Mouse (Mus musculus) midbrain, embryonic 14.5 days (tissue): ENCODE measurements at regions not wholly inside any gene's neighbourhood (a gene's known extent, or its start where the extent isn't known, plus 50 kb on each side); places are given as distances from the start of the nearest gene placed in this dataset.

Experiments used
- ATAC-seq: fragments of 200-750 bp; cut with Nextera tagmentation; 2 replicates; pipeline ENCODE4 v1.8.0; 2017; ENCODE audit warnings: moderate number of reproducible peaks, moderate library complexity; ENCODE audit not compliant: low FRiP score, low TSS enrichment
- DNase-seq: peaks from one replicate; pipeline ENCODE4 v3.0.0-alpha.2; 2015
- H3K27ac ChIP-seq: fragments of 300-500 bp; sonication (generic); replicated peaks from 2 replicates; pipeline ENCODE4 v1.5.1; 2014; ENCODE audit warnings: mild to moderate bottlenecking, low read depth, low read length, moderate library complexity
- H3K27me3 ChIP-seq: fragments of 300-500 bp; sonication (generic); 2 replicates; pipeline ENCODE4 v1.6.1; 2014; ENCODE audit warnings: low read length, control low read depth, mixed read lengths; ENCODE audit not compliant: control insufficient read depth, insufficient read depth
- H3K36me3 ChIP-seq: fragments of 300-500 bp; sonication (generic); 2 replicates; pipeline ENCODE4 v1.6.1; 2014; ENCODE audit warnings: low read length, control low read depth; ENCODE audit not compliant: control insufficient read depth, insufficient read depth
- H3K4me1 ChIP-seq: fragments of 300-500 bp; sonication (generic); 2 replicates; pipeline ENCODE4 v1.6.1; 2014; ENCODE audit warnings: mild to moderate bottlenecking, antibody characterized with exemption, low read length, control low read depth; ENCODE audit not compliant: control insufficient read depth, insufficient read depth
- H3K4me2 ChIP-seq: fragments of 300-500 bp; sonication (generic); 2 replicates; pipeline ENCODE4 v1.6.1; 2014; ENCODE audit warnings: mild to moderate bottlenecking, low read length, moderate library complexity
- H3K4me3 ChIP-seq: fragments of 300-500 bp; sonication (generic); replicated peaks from 2 replicates; pipeline ENCODE4 v1.5.1; 2014; ENCODE audit warnings: low read depth, low read length
- H3K9ac ChIP-seq: fragments of 300-500 bp; sonication (generic); replicated peaks from 2 replicates; pipeline ENCODE4 v1.6.1; 2014; ENCODE audit warnings: mild to moderate bottlenecking, low read length, moderate library complexity
- H3K9me3 ChIP-seq: fragments of 300-500 bp; sonication (generic); 2 replicates; pipeline ENCODE4 v1.6.1; 2016; ENCODE audit warnings: low read length, control low read depth, mixed read lengths; ENCODE audit not compliant: control insufficient read depth
- WGBS: fragments of 180-500 bp; shearing (Covaris S2); extraction: QIAGEN DNeasy Blood & Tissue Kit; methylation state at CpG from one replicate; pipeline ENCODE4 v1.1.7; 2014; 5-methylcytosine and 5-hydroxymethylcytosine counted together

DNA sequence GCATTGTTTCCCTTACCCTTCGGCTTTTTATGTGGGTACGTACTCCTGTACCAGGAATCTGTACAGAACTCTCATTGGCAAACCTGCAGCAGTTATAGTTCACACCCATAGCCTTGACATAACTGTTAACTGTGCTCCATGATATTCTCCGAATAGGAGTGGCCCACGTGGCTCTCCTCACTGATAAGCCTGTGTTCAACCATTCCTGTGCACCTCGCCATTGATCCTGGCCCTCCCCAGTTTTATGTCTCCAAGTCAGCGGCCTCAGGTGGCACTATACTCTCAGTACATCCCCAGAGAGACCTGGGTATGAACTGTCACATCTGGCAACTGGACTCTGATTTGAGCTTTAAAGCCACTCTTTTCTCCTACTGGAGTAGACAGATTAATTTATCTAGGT lies 324.5 kb upstream of the Mtpn start:
- ATAC-seq (no peak), DNase-seq (no peak)
- Histone ChIP-seq H3K4me2 (no peak overlapping the region), H3K4me1 (no peaks in the 10 kb centered on the region), H3K27me3 (no peaks in the 10 kb centered on the region), H3K36me3 (no peaks in the 10 kb centered on the region), H3K9ac (no peak overlapping the region), H3K27ac (no peak overlapping the region), H3K4me3 (no peak overlapping the region), H3K9me3 (no peaks in the 10 kb centered on the region)
- WGBS, result 85% methylated on average over 6 of the region's 6 CpGs

DNA sequence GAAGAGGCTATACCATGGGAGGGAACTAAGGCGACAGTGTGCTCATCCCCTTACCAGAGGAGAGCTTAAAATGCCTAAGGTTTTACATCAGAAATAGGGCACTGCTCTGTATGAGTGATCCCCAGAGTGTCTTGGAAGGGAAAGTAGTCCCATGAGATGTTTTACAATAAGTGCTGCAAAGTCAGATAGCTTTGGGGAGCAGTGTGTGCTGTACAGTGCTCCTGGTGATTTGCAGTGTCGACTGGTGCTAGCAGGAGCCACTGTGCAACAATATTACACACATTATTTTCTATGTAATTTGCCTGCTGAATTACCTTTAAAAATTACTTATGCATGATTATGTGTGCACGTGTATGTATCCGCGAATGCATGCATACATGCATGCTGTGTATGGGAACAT lies 314.3 kb upstream of the Mtpn start:
- DNase-seq (no peak), ATAC-seq (no peak)
- Histone ChIP-seq H3K9me3 (no peaks in the 10 kb centered on the region), H3K27me3 (no peaks in the 10 kb centered on the region), H3K4me2 (no peak overlapping the region), H3K4me1 (no peaks in the 10 kb centered on the region), H3K27ac (no peak overlapping the region), H3K4me3 (no peak overlapping the region), H3K36me3 (no peaks in the 10 kb centered on the region), H3K9ac (no peak overlapping the region)
- 86% methylated on average over 5 of the region's 5 CpGs for WGBS

DNA sequence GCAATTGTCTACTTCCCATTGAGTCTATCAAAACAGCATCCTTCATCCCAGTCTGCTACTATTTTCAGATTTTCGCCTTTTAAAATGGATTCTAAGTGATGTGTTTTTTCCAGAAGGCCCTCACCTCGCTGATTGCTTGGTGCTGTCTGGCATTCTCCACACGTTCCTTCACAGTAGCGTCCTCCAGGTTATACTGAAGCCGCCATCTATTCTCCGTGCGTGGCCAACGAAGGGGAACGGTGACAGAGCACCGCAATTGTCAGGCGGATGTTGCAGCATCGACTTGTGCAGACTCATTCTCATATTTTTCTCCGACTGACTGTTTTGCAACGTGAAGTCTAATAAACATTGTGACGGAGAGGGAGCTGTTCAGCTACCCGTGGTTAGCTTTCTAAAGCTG lies 277.0 kb upstream of the Mtpn start:
- Histone ChIP-seq H3K4me2 (peak overlapping the region; percentile 23; the same call in 1 of the 2 replicates), H3K4me1 (no peaks in the 10 kb centered on the region), H3K36me3 (no peaks in the 10 kb centered on the region), H3K9me3 (no peaks in the 10 kb centered on the region), H3K9ac (no peak overlapping the region), H3K27me3 (no peaks in the 10 kb centered on the region), H3K4me3 (no peak overlapping the region), H3K27ac (0 out of 2 replicates have a peak overlapping the region, but pooled peaks have one; percentile 28)
- ATAC-seq (no peak), DNase-seq (peak; percentile 32)
- 77% methylated on average over 16 of the region's 16 CpGs for WGBS

GRCm38 (mm10) chr6:35814476-35814875 lies 274.8 kb upstream of the Mtpn start:
- ATAC-seq, result no peak

GRCm38 (mm10) chr6:35805738-35806137 lies 266.1 kb upstream of the Mtpn start:
- Histone ChIP-seq H3K4me1 (no peaks in the 10 kb centered on the region), H3K4me2 (no peak overlapping the region), H3K36me3 (no peaks in the 10 kb centered on the region), H3K27ac (no peak overlapping the region), H3K27me3 (no peaks in the 10 kb centered on the region), H3K4me3 (no peak overlapping the region), H3K9me3 (no peaks in the 10 kb centered on the region), H3K9ac (no peak overlapping the region)
- no peak for ATAC-seq
- no peak for DNase-seq
- 85% methylated on average over 2 of the region's 2 CpGs for WGBS

More at GRCm38 (mm10) chr6:35814476-35814875, 274.8 kb upstream of the Mtpn start:
- Histone ChIP-seq H3K27me3 (no peaks in the 10 kb centered on the region), H3K9me3 (no peaks in the 10 kb centered on the region), H3K4me3 (no peak overlapping the region), H3K4me2 (no peak overlapping the region), H3K4me1 (no peaks in the 10 kb centered on the region), H3K27ac (no peak overlapping the region), H3K9ac (no peak overlapping the region), H3K36me3 (no peaks in the 10 kb centered on the region)
- 81% methylated on average over 5 of the region's 5 CpGs for WGBS
- DNase-seq, result no peak

GRCm38 (mm10) chr6:35804041-35804440 lies 264.4 kb upstream of the Mtpn start:
- DNase-seq (peak; percentile 24), ATAC-seq (no peak)
- Histone ChIP-seq H3K4me2 (no peak overlapping the region), H3K36me3 (no peaks in the 10 kb centered on the region), H3K27me3 (no peaks in the 10 kb centered on the region), H3K4me3 (no peak overlapping the region), H3K4me1 (no peaks in the 10 kb centered on the region), H3K27ac (no peak overlapping the region), H3K9ac (no peak overlapping the region), H3K9me3 (no peaks in the 10 kb centered on the region)
- 87% methylated on average over 3 of the region's 3 CpGs for WGBS

DNA sequence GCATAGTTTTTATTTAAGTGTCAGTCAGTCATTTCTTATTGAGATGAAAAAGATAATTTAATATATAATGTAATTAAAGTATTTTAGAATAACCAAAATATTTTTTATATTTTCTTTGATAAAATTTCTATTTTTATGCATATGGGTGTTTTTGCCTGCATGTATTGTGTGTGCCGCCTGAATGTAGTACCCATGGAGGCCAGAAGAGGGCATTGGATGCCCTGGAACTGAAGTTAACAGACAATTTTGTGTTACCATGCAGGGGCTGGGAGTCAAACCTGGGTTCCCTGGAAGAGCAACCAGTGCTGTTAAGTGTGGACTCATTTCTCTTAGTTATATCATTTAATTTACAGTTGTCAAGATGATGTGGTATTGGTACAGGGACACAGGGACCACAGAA lies 240.0 kb upstream of the Mtpn start:
- Histone ChIP-seq H3K4me1 (no peaks in the 10 kb centered on the region), H3K36me3 (no peaks in the 10 kb centered on the region), H3K9ac (no peak overlapping the region), H3K27ac (no peak overlapping the region), H3K4me3 (no peak overlapping the region), H3K9me3 (no peaks in the 10 kb centered on the region), H3K27me3 (no peaks in the 10 kb centered on the region), H3K4me2 (no peak overlapping the region)
- ATAC-seq (no peak), DNase-seq (no peak)
- WGBS, result 93% methylated on average over 1 of the region's 1 CpGs

DNA sequence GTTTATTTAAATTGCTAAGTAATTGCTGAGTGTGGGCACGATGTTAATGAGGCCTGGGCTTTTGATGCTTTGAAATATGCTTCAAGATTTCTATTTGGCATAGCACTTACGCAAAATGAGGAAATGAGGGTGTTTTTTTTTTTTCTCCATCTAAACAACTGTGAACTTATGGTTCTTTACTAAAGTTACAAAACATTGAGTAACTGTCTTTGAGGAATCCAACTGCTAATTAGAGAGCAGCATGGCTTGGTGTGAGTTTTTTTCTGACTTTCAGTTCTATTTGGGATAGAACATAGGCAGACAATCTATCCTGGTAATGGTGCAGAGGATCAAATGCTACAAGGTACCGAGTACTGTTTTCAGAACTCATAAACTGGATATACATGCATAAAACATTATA lies 231.2 kb upstream of the Mtpn start:
- DNase-seq (no peak), ATAC-seq (no peak)
- 89% methylated on average over 3 of the region's 3 CpGs for WGBS
- H3K4me1 ChIP-seq, result no peaks in the 10 kb centered on the region
- no peaks in the 10 kb centered on the region for H3K27me3 ChIP-seq
- no peaks in the 10 kb centered on the region for H3K9me3 ChIP-seq
- no peaks in the 10 kb centered on the region for H3K36me3 ChIP-seq
- H3K9ac ChIP-seq, result no peak overlapping the region
- no peak overlapping the region for H3K4me3 ChIP-seq
- H3K4me2 ChIP-seq, result no peak overlapping the region
- no peak overlapping the region for H3K27ac ChIP-seq

DNA sequence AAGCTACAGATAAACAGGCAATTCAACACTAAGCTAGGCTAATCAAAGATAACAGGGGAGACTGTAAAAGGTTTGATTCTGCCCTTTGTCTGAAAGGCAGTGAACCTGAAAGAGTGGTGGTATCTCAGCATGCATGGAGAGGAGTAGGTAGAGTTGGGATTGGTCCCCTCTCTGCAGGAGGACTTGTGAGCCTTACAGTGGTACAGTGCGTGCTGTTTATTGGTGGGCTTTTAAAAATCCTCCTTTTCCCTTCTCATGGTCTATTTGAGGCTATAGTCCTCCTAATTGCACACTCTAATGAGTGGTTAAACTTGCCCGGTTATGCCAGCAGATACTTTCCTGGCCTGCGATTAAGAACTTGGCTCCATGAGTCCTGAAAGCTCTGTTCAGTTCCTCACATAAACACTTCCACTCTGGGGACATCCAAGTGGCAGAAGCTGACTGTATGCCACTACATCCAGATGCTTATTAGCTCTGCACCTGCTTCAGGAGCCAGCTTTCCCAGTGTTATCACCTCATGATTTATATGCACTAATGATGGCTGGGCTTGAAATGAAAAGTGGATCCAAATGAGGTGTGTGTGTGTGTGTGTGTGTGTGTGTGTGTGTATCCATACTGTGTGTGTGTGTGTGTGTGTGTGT lies 220.0 kb upstream of the Mtpn start:
- Histone ChIP-seq H3K4me3 (no peak overlapping the region), H3K27ac (no peak overlapping the region), H3K9ac (no peak overlapping the region), H3K27me3 (no peaks in the 10 kb centered on the region), H3K9me3 (no peaks in the 10 kb centered on the region), H3K36me3 (no peaks in the 10 kb centered on the region), H3K4me1 (no peaks in the 10 kb centered on the region), H3K4me2 (no peak overlapping the region)
- ATAC-seq (no peak), DNase-seq (peak; percentile 10)
- WGBS, result 86% methylated on average over 3 of the region's 3 CpGs
